Mouse (Mus musculus): ENCODE measurements around the gene Olfr957. TPM values are rescaled to one million over a fixed set of nuclear protein-coding genes. Genes with fewer than 3 reads are reported as not detected.

The Olfr957 gene
- not detected for polyA plus RNA-seq (2012; fragmentation: generic; extraction: Trizol)

DNA sequence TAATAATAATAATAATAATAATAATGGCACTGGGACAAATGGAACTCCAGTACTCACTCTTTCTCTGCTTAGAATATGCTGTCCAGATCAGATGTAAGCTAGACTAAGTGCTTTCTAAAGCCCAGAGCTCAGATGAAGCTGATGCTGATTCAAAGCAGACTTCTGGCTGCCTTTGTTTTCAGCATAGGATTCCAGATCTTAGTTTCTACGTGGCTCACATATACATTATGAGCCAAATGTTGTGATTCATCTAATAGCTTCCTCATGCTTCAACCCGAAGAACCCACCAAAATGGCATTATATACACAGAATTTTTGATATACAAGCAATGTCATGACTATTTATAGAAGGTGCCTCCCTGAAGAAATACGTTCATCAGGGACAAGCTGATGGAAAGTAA is at the start of gene Olfr957:
Gene Olfr957 (minus strand): TSS at position 279 of the 400 bp plus-strand sequence.
- H3ac ChIP-seq (ENCODE audit: control insufficient read depth, insufficient read length), result no peak within 1 kb of the TSS
- no peaks in the 10 kb centered on the region for H3K79me2 ChIP-seq (ENCODE audit: control insufficient read depth, insufficient read depth)
- no peaks in the 10 kb centered on the region for H3K27me3 ChIP-seq (ENCODE audit: control insufficient read depth, insufficient read depth, insufficient read length)
- no peak within 1 kb of the TSS for H3K4me3 ChIP-seq
- H3K36me3 ChIP-seq (ENCODE audit: control insufficient read depth, insufficient read depth), result no peaks in the 10 kb centered on the region
- no peak for TF ChIP-seq POLR2A (IDR thresholded peaks at IDR 0.05; ENCODE audit: insufficient read length, low read depth)
- no peak for TF ChIP-seq CEBPB (IDR thresholded peaks at IDR 0.05; ENCODE audit: insufficient read depth, poor library complexity, severe bottlenecking)
- TF ChIP-seq MYOG (IDR thresholded peaks at IDR 0.05; ENCODE audit: control insufficient read depth in 1 of 3, insufficient read depth in 1 of 3, insufficient read length in 2 of 3, low read depth in 2 of 3), result no peak
- no peak for TF ChIP-seq MAX (IDR thresholded peaks at IDR 0.05; ENCODE audit: low read depth)
- TF ChIP-seq E2F4 (IDR thresholded peaks at IDR 0.05; ENCODE audit: insufficient read depth), result no peak
- TF ChIP-seq TCF12 (IDR thresholded peaks at IDR 0.05; ENCODE audit: insufficient read depth, poor library complexity, severe bottlenecking), result no peak
- no peak for TF ChIP-seq POLR2AphosphoS2 (IDR thresholded peaks at IDR 0.05; ENCODE audit: insufficient read length, low read depth)
- TF ChIP-seq REST (IDR thresholded peaks at IDR 0.05; ENCODE audit: insufficient read depth, insufficient read length), result no peak
- TF ChIP-seq USF1 (IDR thresholded peaks at IDR 0.05; ENCODE audit: low read depth), result no peak
- TF ChIP-seq SRF (IDR thresholded peaks at IDR 0.05; ENCODE audit: control insufficient read depth, insufficient read length, low read depth), result no peak
- no peak for TF ChIP-seq MYOD1 (IDR thresholded peaks at IDR 0.05; ENCODE audit: control insufficient read depth in 1 of 3, insufficient read length in 2 of 3, low read depth in 2 of 3)
- no peak for TF ChIP-seq TCF3 (IDR thresholded peaks at IDR 0.05; ENCODE audit: insufficient read length, low read depth)
- H3K4me2 ChIP-seq (ENCODE audit: low read depth), result no peak within 1 kb of the TSS

DNA sequence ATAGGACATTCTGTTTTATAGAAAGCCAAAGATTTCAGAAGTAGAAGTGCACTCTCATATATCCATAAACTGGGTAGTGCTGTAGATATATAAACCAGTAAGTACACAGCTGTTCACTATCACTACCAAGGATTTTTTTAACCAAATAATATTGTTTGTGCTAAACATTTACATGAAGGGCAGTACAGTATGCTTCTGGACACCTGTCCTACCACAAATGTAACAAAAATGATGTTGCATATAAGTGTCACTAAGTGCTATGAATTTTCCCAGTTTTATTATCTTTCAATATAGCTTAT is 42.7 kb upstream of the Olfr957 start:
- Histone ChIP-seq H3K79me2 (ENCODE audit: control insufficient read depth, insufficient read depth) (no peaks in the 10 kb centered on the region), H3K27me3 (ENCODE audit: control insufficient read depth, insufficient read depth, insufficient read length) (no peaks in the 10 kb centered on the region), H3K4me3 (no peak overlapping the region), H3K36me3 (ENCODE audit: control insufficient read depth, insufficient read depth) (no peaks in the 10 kb centered on the region), H3ac (ENCODE audit: control insufficient read depth, insufficient read length) (no peak overlapping the region), H3K4me2 (ENCODE audit: low read depth) (no peak overlapping the region)
- TF ChIP-seq TCF12 (IDR thresholded peaks at IDR 0.05; ENCODE audit: insufficient read depth, poor library complexity, severe bottlenecking), result no peak
- no peak for TF ChIP-seq CEBPB (IDR thresholded peaks at IDR 0.05; ENCODE audit: insufficient read depth, poor library complexity, severe bottlenecking)
- TF ChIP-seq E2F4 (IDR thresholded peaks at IDR 0.05; ENCODE audit: insufficient read depth), result no peak
- TF ChIP-seq SRF (IDR thresholded peaks at IDR 0.05; ENCODE audit: control insufficient read depth, insufficient read length, low read depth), result no peak
- TF ChIP-seq TCF3 (IDR thresholded peaks at IDR 0.05; ENCODE audit: insufficient read length, low read depth), result no peak

DNA sequence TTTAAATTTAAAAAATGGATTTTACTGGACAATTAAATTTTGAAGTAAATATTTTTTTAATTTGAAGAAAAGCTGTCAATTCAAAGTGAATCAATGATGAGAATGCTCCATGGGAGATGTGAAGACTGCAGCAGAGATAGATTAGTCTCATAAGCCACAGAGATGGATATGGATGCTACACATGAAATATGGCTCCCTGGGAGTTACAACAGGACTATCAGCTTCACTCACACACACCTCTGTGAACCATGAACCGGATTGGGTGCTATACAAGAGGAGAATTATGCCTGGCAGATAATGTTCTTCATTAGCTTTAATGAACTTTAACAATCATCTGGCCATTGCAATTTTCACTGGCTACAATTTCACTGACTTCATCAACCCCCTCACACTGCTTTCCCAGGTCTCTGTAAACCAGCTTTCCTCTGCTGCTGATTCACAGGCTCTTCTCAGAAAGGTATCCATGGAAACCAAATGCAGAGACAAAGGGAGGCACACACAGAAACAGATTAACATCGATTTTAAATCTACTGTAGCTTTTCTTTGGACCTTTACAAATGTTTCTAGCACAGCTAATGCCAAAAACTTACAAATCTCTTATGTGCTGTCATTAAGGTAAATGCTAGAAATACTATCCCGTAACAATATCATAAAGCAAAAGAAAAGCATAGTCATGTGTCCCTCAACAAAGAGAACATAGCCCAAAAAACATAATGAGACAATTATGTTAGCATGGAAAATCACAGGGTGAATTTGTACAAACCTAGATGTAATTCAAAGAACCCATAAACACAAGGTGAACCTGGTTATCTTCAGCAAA is 42.1 kb upstream of the Olfr957 start:
- Histone ChIP-seq H3ac (ENCODE audit: control insufficient read depth, insufficient read length) (no peak overlapping the region), H3K79me2 (ENCODE audit: control insufficient read depth, insufficient read depth) (no peaks in the 10 kb centered on the region), H3K27me3 (ENCODE audit: control insufficient read depth, insufficient read depth, insufficient read length) (no peaks in the 10 kb centered on the region), H3K36me3 (ENCODE audit: control insufficient read depth, insufficient read depth) (no peaks in the 10 kb centered on the region), H3K4me3 (no peak overlapping the region), H3K4me2 (ENCODE audit: low read depth) (no peak overlapping the region)
- TF ChIP-seq MYOG (IDR thresholded peaks at IDR 0.05; ENCODE audit: control insufficient read depth in 1 of 3, insufficient read depth in 1 of 3, insufficient read length in 2 of 3, low read depth in 2 of 3) (no peak), REST (IDR thresholded peaks at IDR 0.05; ENCODE audit: insufficient read depth, insufficient read length) (no peak), E2F4 (IDR thresholded peaks at IDR 0.05; ENCODE audit: insufficient read depth) (no peak), POLR2A (IDR thresholded peaks at IDR 0.05; ENCODE audit: insufficient read length, low read depth) (no peak), POLR2AphosphoS2 (IDR thresholded peaks at IDR 0.05; ENCODE audit: insufficient read length, low read depth) (no peak)

DNA sequence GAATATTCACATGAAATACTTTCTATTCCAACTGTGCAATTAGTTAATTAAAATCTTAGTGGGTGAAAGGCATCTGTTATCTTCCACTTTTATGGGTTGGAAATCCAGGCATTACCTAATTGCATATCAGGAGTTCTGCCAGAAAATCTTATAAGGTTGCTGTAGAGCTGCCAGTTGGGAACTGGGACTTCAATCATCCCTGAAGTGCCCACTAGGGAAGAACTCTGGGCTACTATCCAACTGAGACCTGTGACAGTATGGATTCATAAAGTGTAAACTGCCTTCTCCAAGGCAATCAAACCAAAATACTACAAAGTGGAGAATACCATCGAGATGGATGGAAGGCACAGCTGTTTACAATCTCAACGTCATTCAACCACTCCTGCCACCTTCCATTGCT is 38.3 kb upstream of the Olfr957 start, which contains the start of gene Olfr958:
Gene Olfr958 (minus strand): TSS at position 109 of the 400 bp plus-strand sequence.
- Histone ChIP-seq H3K36me3 (ENCODE audit: control insufficient read depth, insufficient read depth) (no peaks in the 10 kb centered on the region), H3K27me3 (ENCODE audit: control insufficient read depth, insufficient read depth, insufficient read length) (no peaks in the 10 kb centered on the region), H3K4me3 (no peak within 1 kb of the TSS), H3K79me2 (ENCODE audit: control insufficient read depth, insufficient read depth) (no peaks in the 10 kb centered on the region), H3ac (ENCODE audit: control insufficient read depth, insufficient read length) (no peak within 1 kb of the TSS), H3K4me2 (ENCODE audit: low read depth) (no peak within 1 kb of the TSS)
- TF ChIP-seq REST (IDR thresholded peaks at IDR 0.05; ENCODE audit: insufficient read depth, insufficient read length) (no peak), MYOD1 (IDR thresholded peaks at IDR 0.05; ENCODE audit: control insufficient read depth in 1 of 3, insufficient read length in 2 of 3, low read depth in 2 of 3) (no peak), POLR2AphosphoS2 (IDR thresholded peaks at IDR 0.05; ENCODE audit: insufficient read length, low read depth) (no peak), MAX (IDR thresholded peaks at IDR 0.05; ENCODE audit: low read depth) (no peak), USF1 (IDR thresholded peaks at IDR 0.05; ENCODE audit: low read depth) (no peak), POLR2A (IDR thresholded peaks at IDR 0.05; ENCODE audit: insufficient read length, low read depth) (no peak), E2F4 (IDR thresholded peaks at IDR 0.05; ENCODE audit: insufficient read depth) (no peak), CEBPB (IDR thresholded peaks at IDR 0.05; ENCODE audit: insufficient read depth, poor library complexity, severe bottlenecking) (no peak), TCF12 (IDR thresholded peaks at IDR 0.05; ENCODE audit: insufficient read depth, poor library complexity, severe bottlenecking) (no peak), TCF3 (IDR thresholded peaks at IDR 0.05; ENCODE audit: insufficient read length, low read depth) (no peak), MYOG (IDR thresholded peaks at IDR 0.05; ENCODE audit: control insufficient read depth in 1 of 3, insufficient read depth in 1 of 3, insufficient read length in 2 of 3, low read depth in 2 of 3) (no peak), SRF (IDR thresholded peaks at IDR 0.05; ENCODE audit: control insufficient read depth, insufficient read length, low read depth) (no peak)

DNA sequence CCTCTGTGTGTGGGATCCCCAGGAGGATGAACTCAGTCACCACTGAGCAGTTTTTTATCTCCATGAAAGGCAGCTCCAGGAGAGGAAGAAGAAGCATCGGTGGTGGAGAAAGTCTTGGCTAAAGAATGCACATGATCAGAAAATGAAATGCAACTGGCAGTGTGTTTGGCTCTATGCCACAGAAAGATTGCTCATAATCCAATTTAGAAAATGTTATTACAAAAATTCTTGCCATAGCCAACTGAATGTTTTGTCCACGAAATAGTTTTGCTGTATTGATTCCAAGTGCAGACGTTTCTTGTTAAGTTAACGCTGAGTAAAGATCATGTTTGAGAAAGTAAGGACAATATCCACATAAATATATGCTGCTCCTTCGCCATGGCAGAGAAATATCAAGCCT is 35.2 kb upstream of the Olfr957 start:
- no peaks in the 10 kb centered on the region for H3K27me3 ChIP-seq (ENCODE audit: control insufficient read depth, insufficient read depth, insufficient read length)
- H3ac ChIP-seq (ENCODE audit: control insufficient read depth, insufficient read length), result no peak overlapping the region
- no peaks in the 10 kb centered on the region for H3K36me3 ChIP-seq (ENCODE audit: control insufficient read depth, insufficient read depth)
- H3K4me3 ChIP-seq, result no peak overlapping the region
- H3K4me2 ChIP-seq (ENCODE audit: low read depth), result no peak overlapping the region
- H3K79me2 ChIP-seq (ENCODE audit: control insufficient read depth, insufficient read depth), result no peaks in the 10 kb centered on the region
- TF ChIP-seq POLR2A (IDR thresholded peaks at IDR 0.05; ENCODE audit: insufficient read length, low read depth) (no peak), USF1 (IDR thresholded peaks at IDR 0.05; ENCODE audit: low read depth) (no peak), CEBPB (IDR thresholded peaks at IDR 0.05; ENCODE audit: insufficient read depth, poor library complexity, severe bottlenecking) (no peak), TCF3 (IDR thresholded peaks at IDR 0.05; ENCODE audit: insufficient read length, low read depth) (no peak), MYOD1 (IDR thresholded peaks at IDR 0.05; ENCODE audit: control insufficient read depth in 1 of 3, insufficient read length in 2 of 3, low read depth in 2 of 3) (no peak), TCF12 (IDR thresholded peaks at IDR 0.05; ENCODE audit: insufficient read depth, poor library complexity, severe bottlenecking) (no peak), REST (IDR thresholded peaks at IDR 0.05; ENCODE audit: insufficient read depth, insufficient read length) (no peak), MYOG (IDR thresholded peaks at IDR 0.05; ENCODE audit: control insufficient read depth in 1 of 3, insufficient read depth in 1 of 3, insufficient read length in 2 of 3, low read depth in 2 of 3) (no peak), E2F4 (IDR thresholded peaks at IDR 0.05; ENCODE audit: insufficient read depth) (no peak), POLR2AphosphoS2 (IDR thresholded peaks at IDR 0.05; ENCODE audit: insufficient read length, low read depth) (no peak), SRF (IDR thresholded peaks at IDR 0.05; ENCODE audit: control insufficient read depth, insufficient read length, low read depth) (no peak), MAX (IDR thresholded peaks at IDR 0.05; ENCODE audit: low read depth) (no peak)
